Mouse (Mus musculus) gastrocnemius, adult 18-20 months (tissue): ENCODE data around the gene Ebi3. TPM values are rescaled to one million over a fixed set of nuclear protein-coding genes. Genes with fewer than 3 reads are reported as not detected.
A peak's percentile ranks its signal among the peaks of the same experiment; 100 is the strongest.
"Not testable (repeated sequence)": the region's sequence is repeated elsewhere in the genome, so short reads cannot be mapped to it uniquely, and the experiment has no call there.

Source experiments
- DNase-seq: peaks from one replicate; pipeline ENCODE4 v3.0.0; 2021; ENCODE audit warnings: low spot score
- long read RNA-seq, 2 experiments: library from polyadenylated mRNA; stranded (forward); transcript quantifications; one replicate each; pipeline ENCODE4 v2.0.0; 2021
- total RNA-seq, 2 experiments: library from RNA; stranded (reverse); gene quantifications; 2 replicates each; pipeline ENCODE4 v1.2.3; 2021

The Ebi3 gene
- under 1 TPM; 0.27 to 0.38 TPM for total RNA-seq
- long read RNA-seq, experiment 1, result 0 reads
- long read RNA-seq, experiment 2, result 0 reads

DNA sequence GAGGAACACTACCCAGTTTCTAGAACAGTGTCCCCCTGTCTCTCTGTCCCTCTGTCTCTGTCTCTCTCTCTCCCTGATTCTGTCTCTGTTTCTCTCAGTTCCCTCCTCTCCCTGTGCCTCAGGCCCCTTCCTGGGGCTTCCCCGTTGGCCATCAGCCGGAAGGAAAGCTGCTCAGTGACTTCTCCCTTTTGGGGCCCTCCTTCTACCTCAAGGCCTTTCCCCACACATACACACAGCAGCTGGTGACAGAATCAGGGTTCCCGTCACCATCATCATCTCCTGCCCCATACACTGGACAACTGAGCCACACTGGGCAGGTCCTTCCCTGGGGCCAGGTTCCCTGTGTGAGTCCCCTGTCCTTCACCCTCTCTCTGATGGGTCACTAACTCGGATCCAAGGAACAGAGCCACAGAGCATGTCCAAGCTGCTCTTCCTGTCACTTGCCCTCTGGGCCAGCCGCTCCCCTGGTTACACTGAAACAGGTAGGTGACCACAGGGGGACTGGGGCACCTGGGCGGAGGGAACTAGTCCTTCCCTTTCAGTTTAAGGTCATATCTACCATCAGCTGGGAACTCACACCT is at the start of gene Ebi3:
Ebi3 (plus strand) TSS at position 194 of the 581 bp plus-strand sequence.
- DNase-seq, result no peak

DNA sequence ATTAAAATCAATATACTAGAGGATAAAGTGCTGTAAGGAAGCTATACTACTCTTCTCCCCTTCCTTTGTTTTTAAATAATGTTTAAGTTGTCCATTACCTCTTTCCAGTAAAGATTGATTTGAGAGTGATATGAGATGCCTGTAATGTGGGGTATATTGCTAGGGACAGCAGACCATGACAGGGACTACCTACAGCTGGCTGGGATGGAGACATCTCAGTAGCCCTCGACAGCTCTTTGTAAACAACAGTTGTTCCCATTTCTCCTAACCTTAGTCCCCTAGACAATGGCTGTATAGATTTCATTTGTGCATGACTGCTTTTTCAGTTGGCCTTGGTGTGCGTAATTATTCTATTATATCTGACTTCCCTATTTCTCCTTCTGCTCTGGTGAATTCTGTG is 49.4 kb upstream of the Ebi3 start:
- no peak for DNase-seq

DNA sequence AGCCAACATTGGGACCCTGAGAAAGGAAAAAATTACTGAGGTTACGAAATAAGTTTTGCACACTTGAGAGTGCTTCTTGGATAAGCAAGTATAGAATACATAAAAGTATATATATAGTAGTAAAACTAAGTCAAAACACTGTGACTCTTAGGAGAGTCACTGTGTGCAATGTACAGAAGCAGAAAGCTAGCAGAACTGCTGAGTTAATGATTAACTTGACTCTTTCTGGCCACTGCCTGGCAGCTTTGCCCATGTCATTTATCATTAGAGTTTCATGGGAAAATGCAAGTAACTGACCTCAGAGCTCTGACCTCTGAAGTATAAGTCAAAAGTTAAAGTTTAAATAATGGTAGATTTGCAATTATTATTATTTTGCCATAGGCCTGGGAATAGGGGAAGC is 48.8 kb upstream of the Ebi3 start:
- no peak for DNase-seq

DNA sequence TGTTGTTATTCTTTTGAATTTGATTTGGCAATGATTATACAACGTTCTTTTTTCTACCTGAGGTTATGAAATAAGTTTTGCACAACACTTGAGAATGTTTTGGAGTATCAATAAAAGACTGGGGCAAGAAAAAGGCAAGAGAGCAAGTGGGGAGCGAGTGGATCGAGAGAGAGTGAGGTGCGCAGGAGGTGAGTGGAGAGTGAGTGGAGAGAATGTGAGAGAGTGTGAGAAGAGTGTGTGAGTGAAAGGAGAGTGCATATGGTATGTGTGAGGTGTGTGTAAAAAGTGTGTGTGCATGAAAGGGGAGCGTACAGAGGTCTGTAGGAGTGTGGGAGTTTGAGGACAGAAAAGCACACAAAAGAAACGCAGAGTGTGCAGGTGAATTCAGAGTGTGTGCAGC is 48.3 kb upstream of the Ebi3 start:
- no peak for DNase-seq

DNA sequence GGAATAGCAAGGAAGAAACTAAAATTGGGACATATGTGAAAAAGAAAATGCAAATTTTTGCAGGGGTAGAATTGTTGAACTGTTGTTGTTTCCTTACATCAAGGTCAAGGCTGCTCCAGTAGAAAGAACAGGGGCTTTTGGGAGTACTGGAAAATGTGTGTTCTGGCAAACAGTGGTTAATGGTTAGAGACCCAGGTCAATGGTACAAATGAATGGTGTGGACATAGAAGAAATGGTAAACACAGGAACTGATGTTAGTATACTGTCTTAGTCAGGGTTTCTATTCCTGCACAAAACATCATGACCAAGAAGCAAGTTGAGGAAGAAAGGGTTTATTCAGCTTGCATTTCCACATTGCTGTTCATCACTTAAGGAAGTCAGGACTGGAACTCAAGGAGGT is 45.8 kb upstream of the Ebi3 start:
- DNase-seq, result no peak

DNA sequence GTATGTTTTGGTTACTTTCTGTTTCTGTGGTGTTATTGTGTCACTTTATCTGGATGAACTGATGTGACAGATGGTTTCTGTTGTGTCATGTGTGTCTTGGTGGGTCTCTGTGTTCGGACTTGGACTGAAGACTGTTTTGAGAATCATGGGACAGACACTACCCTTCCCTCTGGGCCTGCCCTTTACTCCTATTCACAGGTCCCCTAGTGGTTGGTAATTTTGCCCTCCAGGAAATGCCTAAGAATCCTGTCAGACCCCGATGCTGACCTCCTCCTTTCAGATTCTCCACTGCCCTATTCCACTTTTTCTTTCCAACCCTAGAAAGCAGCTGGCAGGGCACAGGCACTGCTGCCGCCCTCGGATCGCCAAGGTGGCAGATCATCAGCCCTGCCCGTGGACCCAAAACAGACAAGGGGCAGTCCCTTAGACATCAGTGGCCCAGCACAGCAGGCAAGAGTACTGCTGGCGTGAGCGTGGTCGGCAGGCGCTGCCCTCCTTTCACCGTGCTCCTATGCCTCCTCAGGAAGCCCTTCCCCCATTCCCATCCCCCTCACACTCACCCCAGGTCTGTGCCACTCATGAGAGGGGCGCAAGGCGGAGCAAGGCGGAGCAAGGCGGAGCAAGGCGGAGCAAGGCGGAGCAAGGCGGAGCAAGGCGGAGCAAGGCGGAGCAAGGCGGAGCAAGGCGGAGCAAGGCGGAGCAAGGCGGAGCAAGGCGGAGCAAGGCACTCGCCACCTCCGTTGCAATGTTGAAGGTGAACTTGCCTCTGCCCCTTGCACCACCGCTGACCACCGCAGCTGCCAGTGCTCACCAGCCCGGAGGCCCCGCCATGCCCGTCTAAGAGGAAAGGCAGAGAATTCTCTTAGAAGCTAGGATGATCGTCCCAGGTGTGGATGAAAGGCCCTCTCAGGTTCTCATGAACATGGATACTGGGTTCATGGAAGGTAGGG is 20.6 kb upstream of the Ebi3 start:
- no peak for DNase-seq

DNA sequence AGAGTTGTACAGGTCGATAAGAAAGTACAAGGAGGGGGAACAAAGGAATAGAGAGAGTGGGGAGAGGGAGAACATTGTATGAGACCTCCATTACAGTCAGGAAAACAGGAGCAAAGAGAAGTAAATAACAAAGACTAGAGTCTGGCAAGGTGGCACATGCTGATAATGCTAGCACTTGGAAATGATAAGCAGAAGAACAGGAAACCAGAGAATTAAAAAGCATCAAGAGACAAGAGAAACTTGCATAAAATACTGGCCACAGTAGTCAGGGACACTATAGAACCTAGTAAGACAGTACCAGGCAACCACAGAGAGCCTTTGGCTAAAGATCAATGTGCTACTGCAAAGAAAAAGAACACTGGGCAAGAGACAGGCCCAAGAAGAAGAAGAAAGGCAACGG is 19.8 kb upstream of the Ebi3 start:
- no peak for DNase-seq

DNA sequence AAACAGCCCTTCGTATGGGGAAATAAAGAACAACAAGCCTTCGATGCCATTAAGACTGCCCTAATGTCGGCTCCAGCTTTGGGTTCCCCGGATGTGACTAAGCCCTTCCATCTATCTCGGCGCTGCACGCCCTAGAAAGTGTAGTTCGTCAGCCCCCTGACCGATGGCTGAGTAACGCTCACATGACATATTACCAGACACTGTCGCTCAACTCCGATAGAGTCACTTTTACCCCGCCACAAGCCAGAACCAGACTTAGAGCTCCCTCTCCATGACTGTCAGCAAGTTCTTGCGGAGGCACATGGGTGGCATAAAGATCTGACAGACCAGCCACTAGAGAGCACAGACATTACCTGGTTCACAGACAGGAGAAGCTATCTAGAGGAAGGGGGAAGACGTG is 19.2 kb upstream of the Ebi3 start:
- DNase-seq, result no peak

DNA sequence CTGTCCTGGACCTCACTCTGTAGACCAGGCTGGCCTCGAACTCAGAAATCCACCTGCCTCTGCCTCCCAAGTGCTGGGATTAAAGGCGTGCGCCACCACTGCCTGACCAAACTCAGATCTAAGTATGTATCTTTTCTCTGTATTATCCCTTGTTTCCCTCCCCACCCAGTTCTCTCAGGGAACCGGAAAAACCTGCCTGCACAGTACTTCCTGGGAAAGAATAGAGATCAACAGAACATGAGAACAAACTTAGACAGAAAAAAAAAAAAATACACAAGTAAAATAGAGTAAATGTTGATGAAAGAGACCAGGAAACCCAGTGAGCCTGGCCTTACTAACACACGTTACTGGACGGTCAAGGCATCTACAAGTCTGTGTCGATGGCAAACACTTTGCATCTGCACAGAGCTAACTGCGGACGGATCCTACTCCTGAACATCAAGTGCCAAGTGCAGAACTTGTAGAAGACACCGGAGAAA is 8.0 kb upstream of the Ebi3 start:
- DNase-seq, result not testable (repeated sequence)

DNA sequence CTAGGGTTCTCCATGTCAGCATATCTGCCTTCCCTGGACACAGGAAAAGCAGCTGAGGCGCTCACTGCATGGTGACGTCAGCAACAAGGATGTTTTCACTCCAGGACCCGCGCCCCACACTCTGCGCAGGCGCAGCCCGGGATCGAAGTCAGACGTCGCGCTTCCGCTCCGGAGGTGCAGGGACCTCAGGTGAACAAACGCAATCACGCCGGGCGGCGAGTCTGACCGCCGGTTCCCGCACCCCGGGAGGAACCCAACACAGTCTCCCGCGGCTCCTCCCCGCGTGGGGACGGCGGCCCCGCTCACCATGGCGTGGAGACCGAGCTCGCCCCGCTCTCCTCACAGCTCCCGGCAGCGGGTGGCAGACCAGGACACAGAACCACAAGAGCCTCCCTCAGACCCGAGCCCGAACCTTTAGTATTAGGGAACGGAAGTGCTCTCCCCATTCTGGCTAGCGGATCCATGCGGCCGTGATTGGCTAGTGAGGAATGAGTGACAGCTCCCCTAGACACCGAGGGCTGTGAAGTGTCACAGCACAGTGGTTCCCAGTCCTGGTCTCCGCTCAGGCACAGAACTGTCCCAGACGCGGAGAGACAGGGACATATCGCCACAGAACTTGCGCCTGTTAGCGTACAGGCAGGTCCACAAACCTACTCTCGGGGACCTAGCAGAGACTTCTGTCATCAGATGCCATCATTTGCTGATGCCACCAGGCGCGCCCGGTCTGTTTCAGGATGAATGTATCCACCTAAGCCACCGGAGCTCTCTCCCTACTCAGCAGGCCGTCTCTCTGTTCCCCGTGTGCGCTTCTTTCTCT is 7.4 kb upstream of the Ebi3 start:
- DNase-seq, result peak; percentile 95

DNA sequence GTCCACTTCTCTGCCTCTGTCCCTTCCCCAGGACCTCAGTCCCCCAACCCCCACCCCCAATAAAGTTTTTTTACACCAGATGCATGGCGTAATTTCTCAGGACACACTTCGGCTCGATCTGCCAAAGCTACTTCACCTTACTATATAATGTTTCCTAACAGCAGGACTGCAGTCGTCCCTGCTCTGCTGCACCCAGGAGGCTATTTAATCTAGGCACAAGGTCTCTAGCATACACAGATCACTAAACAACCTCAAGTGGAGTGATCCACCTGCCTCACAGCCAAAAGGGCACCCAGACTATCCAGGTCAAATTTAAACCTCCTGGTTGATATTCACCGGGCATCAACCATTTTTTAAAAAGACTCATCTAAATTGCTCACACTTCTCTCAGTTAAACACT is 6.7 kb upstream of the Ebi3 start:
- DNase-seq, result no peak

DNA sequence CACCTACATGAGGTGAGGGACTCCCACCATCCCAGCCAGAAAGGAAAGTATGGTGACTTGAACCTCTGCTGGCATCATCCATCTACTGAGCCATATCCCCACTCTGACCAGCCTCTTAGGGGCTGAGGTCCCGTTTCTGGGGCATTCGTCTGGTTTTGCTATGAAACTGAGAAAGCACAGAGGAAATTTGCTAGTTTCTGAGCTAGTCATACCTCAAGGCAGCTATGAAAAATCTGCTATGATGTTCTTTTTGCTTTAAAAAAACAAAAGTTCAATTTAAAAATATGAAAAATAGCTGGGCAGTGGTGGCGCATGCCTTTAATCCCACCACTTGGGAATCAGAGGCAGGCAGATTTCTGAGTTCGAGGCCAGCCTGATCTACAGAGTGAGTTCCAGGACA is 3.8 kb upstream of the Ebi3 start:
- no peak for DNase-seq

DNA sequence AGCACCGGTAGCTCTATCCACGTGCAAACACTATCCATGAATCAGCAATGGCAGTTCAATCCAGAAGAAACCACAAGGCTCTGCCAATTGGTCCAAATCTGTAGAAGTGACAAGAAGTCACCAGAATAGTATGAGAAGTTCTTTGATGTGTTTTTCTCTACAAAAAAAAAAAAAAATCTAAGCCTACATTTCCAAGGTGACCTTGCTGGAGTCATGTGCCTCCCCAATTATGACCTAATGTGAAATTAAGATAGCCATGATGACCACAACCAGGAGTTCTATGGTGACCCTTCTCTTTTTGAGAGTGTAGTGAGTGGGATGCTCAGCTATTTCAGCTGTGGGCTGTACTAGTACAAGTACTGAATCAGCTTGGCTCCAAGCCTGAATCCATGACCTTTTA is 3.0 kb upstream of the Ebi3 start, which contains the start of gene Zfp119b:
Zfp119b (minus strand) TSS at position 101 of the 400 bp plus-strand sequence.
- no peak for DNase-seq

DNA sequence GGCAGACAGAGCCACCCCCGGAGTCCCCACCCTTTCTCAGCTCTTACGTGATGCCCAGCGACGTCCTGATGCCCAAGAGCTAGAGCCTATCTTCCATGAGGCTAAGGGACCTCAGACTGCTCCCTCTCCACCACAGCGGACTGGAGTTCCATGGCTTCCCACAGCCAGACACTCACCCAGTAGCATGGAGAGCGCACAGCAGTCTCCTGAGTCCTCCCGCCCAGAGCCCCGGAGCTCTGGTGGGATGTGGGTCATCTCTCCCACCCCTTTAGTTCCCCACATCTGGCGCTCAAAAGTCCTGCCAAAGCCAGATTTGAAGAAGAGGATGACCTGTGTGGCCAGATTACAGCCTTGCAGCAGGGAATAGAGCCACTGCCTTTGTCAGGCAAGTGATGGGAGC is 1.8 kb upstream of the Ebi3 start:
- no peak for DNase-seq

DNA sequence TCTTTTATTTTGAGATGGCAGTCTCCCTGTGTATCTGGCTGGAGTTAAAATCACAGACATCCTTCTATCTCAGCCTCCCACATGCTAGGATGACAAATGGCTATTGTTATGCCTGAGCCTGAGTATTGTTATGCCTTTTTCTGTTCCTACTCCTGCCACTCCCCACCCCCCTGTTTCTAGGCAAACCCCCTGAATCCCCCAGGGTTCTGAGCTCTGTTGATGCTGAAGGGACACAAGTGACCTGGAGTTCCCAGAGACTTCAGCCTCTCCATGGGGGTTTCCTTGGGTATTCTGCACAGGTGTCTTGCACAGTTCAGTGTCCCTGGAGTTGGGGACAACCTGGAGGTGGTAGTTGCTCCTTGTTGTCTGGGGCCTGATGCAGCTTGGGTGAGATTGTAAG is 399 bp upstream of the Ebi3 start:
- no peak for DNase-seq

DNA sequence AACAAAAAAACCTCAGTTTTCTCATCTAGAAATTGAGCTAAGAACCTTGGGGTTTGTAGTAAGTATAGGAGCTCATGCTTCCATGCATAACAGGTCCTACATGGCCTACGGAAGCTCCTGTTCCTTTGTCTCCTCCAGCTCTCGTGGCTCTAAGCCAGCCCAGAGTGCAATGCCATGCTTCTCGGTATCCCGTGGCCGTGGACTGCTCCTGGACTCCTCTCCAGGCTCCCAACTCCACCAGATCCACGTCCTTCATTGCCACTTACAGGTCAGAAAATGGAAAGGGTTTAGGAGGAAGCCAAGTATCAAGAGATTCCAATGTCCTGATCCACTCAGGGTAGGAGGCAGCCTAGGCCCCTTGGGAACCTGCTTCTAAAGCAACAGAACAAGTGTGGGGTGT is 1.3 kb downstream of the Ebi3 start:
- DNase-seq, result no peak

DNA sequence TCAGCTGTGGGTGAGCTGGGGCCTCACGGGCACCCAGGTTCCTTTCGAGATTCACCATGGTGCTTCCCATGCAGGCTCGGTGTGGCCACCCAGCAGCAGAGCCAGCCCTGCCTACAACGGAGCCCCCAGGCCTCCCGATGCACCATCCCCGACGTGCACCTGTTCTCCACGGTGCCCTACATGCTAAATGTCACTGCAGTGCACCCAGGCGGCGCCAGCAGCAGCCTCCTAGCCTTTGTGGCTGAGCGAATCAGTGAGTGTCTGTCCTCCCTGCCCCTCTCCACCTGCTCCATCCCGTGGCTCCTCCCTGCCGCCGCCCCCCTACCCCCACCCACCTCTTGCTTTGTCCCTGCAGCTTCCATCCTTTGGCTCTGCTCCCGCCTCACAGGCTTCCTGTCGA is 1.8 kb downstream of the Ebi3 start:
- no peak for DNase-seq

DNA sequence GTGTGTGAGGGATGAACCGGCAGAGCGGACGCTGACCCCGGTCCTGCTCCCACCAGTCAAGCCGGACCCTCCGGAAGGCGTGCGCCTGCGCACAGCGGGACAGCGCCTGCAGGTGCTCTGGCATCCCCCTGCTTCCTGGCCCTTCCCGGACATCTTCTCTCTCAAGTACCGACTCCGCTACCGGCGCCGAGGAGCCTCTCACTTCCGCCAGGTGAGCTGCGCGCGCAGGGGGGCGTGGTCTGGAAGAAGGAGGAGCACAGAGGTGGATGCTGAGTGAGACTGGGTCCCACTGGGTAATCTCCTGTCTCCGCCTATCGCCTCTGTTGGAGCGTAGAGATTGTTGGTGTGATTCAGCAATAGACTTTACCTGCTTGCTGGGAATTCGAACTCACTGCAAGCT is 3.7 kb downstream of the Ebi3 start:
- no peak for DNase-seq

DNA sequence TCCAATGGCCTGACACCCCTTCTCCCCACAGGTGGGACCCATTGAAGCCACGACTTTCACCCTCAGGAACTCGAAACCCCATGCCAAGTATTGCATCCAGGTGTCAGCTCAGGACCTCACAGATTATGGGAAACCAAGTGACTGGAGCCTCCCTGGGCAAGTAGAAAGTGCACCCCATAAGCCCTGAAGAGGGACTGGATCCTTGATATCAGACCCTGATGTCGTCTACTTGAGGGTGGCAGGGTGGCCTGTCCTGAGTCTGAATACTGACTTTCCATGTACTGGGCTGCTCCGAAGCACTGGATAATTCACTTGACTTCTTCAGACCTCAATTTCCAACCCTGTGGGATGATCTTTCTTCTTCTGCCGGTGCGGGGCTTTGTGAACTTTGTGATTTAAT is 4.2 kb downstream of the Ebi3 start:
- DNase-seq, result no peak

DNA sequence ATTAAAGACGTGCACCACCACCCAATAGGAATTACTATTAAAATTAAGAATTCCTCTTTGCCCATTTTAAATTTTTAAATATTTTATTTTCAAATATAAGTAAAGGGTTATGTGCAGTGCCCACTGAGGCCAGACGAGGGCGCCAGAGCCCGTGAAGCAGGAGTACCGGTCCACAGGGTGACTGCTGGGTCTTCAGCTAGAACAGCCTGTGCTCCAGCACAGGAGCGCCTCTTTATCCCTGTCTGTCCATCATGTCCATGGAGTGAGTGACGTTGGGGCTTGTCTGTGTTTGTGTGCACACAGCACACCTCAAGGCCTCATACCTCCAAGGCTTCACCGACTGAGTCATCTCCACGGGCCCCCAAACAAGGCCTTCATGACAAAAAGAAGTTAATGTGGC is 4.7 kb downstream of the Ebi3 start:
- DNase-seq, result peak; percentile 61

DNA sequence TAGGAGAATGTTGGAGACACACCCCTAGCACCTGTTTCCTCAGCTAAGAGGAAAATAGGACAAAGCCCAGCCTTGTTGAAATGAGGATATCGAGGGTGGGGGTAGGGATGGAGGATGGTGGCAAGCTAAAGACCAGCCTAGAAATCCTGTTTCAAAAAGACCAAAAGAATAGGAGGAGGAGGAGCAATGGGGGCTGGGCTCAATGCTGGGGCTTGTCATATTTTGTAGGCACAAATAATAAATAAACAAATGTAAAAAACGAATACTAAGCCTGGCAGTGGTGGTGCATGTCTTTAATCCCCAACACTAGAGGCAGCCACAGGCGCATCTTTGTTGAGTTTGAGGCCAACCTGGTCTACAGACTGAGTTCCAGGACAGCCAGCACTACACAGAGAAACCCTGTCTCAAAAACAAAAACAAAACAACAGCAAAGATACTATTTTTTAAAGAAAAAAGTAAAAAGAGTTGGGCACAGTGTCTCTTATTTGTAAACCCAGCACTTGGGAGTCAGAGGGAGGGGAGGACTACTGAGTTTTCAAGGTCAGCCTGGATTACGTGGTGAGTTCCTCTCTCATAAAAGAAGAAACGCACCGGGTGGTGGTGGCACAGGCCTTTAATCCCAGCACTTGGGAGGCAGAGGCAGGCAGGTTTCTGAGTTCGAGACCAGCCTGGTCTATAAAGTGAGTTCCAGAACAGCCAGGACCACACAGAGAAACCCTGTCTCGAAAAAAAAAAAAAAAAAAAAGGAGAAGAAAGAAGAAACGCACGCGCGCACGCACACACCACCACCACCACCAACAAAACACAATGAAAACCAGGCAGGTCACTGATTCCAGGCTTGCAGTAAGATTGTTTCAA is 5.5 kb downstream of the Ebi3 start:
- DNase-seq, result no peak
